Mouse (Mus musculus) neural tube, embryonic 12.5 days (tissue): Measurements from ENCODE around the gene Tmem178b. TPM values are rescaled to one million over a fixed set of nuclear protein-coding genes. Genes with fewer than 3 reads are reported as not detected.

Experiments
- ATAC-seq: fragments of 200-750 bp; cut with Nextera tagmentation; 2 replicates; pipeline ENCODE4 v1.8.0; 2017; ENCODE audit warnings: low read depth, mild to moderate bottlenecking, moderate TSS enrichment, moderate library complexity; ENCODE audit not compliant: low FRiP score
- H3K27ac ChIP-seq: fragments of 300-500 bp; sonication (generic); 2 replicates; pipeline ENCODE4 v1.5.1; 2016
- H3K27me3 ChIP-seq: fragments of 300-500 bp; sonication (generic); replicated peaks from 2 replicates; pipeline ENCODE4 v1.6.1; 2016; ENCODE audit warnings: mild to moderate bottlenecking
- H3K36me3 ChIP-seq: fragments of 300-500 bp; sonication (generic); 2 replicates; pipeline ENCODE4 v1.6.1; 2016; ENCODE audit warnings: mild to moderate bottlenecking
- H3K4me1 ChIP-seq: fragments of 300-500 bp; sonication (generic); 2 replicates; pipeline ENCODE4 v1.6.1; 2016
- H3K4me2 ChIP-seq: fragments of 300-500 bp; sonication (generic); replicated peaks from 2 replicates; pipeline ENCODE4 v1.6.1; 2016; ENCODE audit warnings: mild to moderate bottlenecking
- H3K4me3 ChIP-seq: fragments of 300-500 bp; sonication (generic); 2 replicates; pipeline ENCODE4 v1.5.1; 2016
- H3K9ac ChIP-seq: fragments of 300-500 bp; sonication (generic); 2 replicates; pipeline ENCODE4 v1.6.1; 2016; ENCODE audit warnings: mild to moderate bottlenecking
- H3K9me3 ChIP-seq: fragments of 300-500 bp; sonication (generic); 2 replicates; pipeline ENCODE4 v1.6.1; 2016; ENCODE audit warnings: mild to moderate bottlenecking
- WGBS: fragments of 180-500 bp; shearing (Covaris S2); methylation state at CpG from one replicate; pipeline ENCODE4 v1.1.7; 2016; 5-methylcytosine and 5-hydroxymethylcytosine counted together
- polyA plus RNA-seq: library from polyadenylated mRNA; unstranded; fragments of >200 nt; fragmentation: Nextera tagmentation; extraction: Ambion mirVana; gene quantifications from 2 replicates; pipeline ENCODE4 v1.2.1, GENCODE M21; 2016

Gene Tmem178b
- polyA plus RNA-seq, result 18.4 and 19.5 TPM in 2 replicates

DNA sequence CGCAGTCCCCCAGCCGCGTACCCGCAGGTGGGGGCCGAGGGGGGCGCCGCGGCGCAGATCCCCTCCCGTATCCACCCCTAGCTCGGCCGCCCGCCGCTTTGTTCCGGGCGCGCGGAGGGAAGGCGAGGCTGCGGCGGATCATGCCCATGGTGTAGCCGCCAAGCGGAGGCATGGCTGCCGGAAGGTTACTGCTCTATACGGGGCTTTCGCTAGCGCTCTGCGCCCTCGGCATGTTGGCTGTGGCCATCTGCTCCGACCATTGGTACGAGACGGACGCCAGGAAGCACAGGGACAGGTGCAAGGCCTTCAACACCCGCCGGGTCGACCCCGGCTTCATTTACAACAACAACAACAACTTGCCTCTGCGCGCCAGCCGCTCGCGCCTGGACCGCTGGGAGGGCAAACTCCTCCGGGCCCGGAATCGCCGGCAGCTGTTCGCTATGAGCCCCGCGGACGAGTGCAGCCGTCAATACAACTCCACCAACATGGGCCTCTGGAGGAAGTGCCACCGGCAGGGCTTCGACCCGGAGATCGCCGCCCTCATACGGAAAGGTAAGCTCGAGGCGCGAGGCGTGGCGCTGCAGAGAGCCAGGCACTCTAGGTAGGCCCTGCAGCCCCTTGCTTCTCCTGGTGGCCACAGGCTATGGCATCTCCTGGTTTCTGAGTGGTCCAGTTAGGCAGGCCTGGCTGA is at the start of gene Tmem178b:
Gene Tmem178b, plus strand, starts transcription at position 371 of the 691 bp plus-strand sequence.
- ATAC-seq, result peak; percentile 15
- Histone ChIP-seq H3K27ac (peak within 1 kb of the TSS; percentile 72), H3K36me3 (no peaks in the 10 kb centered on the region), H3K9me3 (no peaks in the 10 kb centered on the region), H3K4me2 (peak within 1 kb of the TSS; percentile 94), H3K27me3 (no peaks in the 10 kb centered on the region), H3K4me1 (peaks cover 16% of the 10 kb centered on the region), H3K9ac (peak within 1 kb of the TSS; percentile 84), H3K4me3 (peak within 1 kb of the TSS; percentile 58)
- under 1% methylated on average over 63 of the region's 63 CpGs for WGBS

DNA sequence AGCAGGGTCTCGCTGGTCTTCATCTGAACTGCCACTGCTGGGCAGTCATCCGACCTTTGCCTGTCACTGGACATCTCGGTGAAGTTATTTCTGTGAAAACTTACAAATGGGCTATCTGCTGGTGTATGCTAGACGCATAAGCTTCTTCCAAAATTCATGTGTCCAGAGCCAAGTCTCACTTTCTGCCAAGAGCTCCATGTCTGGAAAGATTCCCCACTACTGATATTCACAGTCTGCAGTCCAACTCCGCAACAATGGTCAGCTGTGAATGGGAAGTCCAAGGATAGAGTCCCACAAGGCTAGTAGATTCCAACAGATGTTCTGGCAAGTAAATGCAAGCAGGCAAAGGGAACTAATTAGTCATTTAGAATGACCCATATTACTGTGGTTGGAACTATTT is 44.3 kb upstream of the Tmem178b start:
- Histone ChIP-seq H3K27me3 (no peaks in the 10 kb centered on the region), H3K9ac (no peak overlapping the region), H3K4me3 (no peak overlapping the region), H3K9me3 (no peaks in the 10 kb centered on the region), H3K4me2 (no peak overlapping the region), H3K27ac (no peak overlapping the region), H3K36me3 (no peaks in the 10 kb centered on the region), H3K4me1 (no peaks in the 10 kb centered on the region)
- ATAC-seq, result no peak
- WGBS, result 95% methylated on average over 5 of the region's 5 CpGs

DNA sequence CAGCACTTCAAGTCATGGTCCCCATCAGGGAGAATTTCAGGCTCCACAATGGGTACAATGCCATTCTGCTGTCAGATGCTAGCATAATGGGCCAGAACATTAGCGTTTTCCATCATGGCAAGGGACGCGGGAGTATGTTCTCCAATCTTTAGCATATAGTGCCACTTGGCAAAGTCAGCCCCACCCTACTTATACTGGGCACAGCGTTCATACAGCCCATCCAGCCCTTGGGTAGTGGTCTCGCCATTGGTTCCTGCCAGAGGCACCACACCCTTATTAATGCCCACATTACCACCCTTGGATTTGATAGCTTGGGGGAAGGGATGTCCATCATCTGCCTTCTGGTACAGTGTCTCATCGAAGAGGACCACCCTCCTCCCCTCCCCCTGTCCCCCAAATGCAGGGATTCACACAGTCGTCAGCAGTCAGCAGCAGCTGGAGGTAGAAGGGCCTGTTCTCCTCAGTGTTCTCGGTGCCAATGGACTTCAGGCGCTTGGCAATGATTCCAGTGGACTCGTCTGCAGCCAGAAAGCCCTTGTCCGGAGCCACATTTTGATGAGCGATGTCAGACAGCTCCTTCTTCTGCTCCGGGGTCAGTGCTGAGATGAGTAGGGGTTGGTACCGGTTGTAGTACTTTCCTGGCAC is 29.3 kb upstream of the Tmem178b start:
- H3K4me3 ChIP-seq, result no peak overlapping the region
- no peaks in the 10 kb centered on the region for H3K4me1 ChIP-seq
- H3K9ac ChIP-seq, result no peak overlapping the region
- H3K36me3 ChIP-seq, result no peaks in the 10 kb centered on the region
- no peaks in the 10 kb centered on the region for H3K27me3 ChIP-seq
- 92% methylated on average over 14 of the region's 14 CpGs for WGBS
- ATAC-seq, result no peak
- H3K9me3 ChIP-seq, result 0 out of 2 replicates have a peak, but pooled peaks cover 3% of the 10 kb centered on the region
- no peak overlapping the region for H3K27ac ChIP-seq
- H3K4me2 ChIP-seq, result no peak overlapping the region

DNA sequence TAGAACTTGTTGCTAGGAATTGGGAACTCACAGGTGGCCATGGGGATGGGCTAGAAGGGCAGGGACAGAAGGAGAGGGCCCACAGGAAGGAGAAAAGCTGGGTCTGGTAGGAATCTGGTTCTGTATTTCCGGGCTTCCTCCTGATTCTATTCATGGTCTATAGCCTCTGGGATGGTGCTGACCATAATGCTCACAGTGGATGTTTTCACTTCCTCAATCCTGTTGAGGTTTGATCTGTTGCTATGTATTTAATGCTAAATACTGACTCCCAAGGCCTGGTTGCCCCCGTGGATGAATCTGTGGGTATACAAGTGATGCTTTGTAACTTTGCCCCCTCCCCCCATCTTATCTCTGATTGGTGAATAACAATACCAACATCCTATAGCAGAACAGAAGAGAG is 25.5 kb upstream of the Tmem178b start:
- no peak overlapping the region for H3K27ac ChIP-seq
- no peak overlapping the region for H3K9ac ChIP-seq
- no peaks in the 10 kb centered on the region for H3K36me3 ChIP-seq
- H3K9me3 ChIP-seq, result 0 out of 2 replicates have a peak, but pooled peaks cover 3% of the 10 kb centered on the region
- H3K4me2 ChIP-seq, result no peak overlapping the region
- H3K27me3 ChIP-seq, result no peaks in the 10 kb centered on the region
- no peak overlapping the region for H3K4me3 ChIP-seq
- ATAC-seq, result no peak
- WGBS, result 77% methylated on average over 2 of the region's 2 CpGs
- no peaks in the 10 kb centered on the region for H3K4me1 ChIP-seq

DNA sequence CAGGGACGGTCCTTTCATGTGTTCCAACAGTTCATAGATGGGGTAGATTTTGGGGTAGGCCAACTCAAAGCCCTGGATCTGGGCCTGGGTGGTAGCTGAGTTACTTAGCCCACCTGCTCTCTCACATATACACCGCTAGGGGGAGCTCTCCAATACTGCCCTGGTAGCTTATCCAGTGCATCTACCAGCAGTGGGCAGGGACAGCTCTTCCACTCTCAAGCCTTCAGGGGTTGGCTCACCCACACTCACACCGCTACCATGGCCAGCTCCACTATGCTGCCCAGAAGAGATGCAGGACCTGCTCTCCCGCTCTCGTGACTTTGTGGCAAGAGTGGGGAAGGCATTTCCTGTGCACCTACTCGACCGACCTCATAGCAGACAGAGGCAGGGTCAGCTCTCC is 24.3 kb upstream of the Tmem178b start:
- ATAC-seq, result no peak
- no peaks in the 10 kb centered on the region for H3K9me3 ChIP-seq
- no peaks in the 10 kb centered on the region for H3K4me1 ChIP-seq
- H3K4me2 ChIP-seq, result no peak overlapping the region
- H3K27ac ChIP-seq, result no peak overlapping the region
- H3K9ac ChIP-seq, result no peak overlapping the region
- no peaks in the 10 kb centered on the region for H3K36me3 ChIP-seq
- 55% methylated on average over 7 of the region's 7 CpGs for WGBS
- no peak overlapping the region for H3K4me3 ChIP-seq
- no peaks in the 10 kb centered on the region for H3K27me3 ChIP-seq

- no peak for ATAC-seq
- Histone ChIP-seq H3K36me3 (no peaks in the 10 kb centered on the region), H3K4me3 (no peak overlapping the region), H3K9me3 (no peaks in the 10 kb centered on the region), H3K27ac (no peak overlapping the region), H3K4me2 (no peak overlapping the region), H3K4me1 (no peaks in the 10 kb centered on the region), H3K9ac (no peak overlapping the region), H3K27me3 (no peaks in the 10 kb centered on the region)
- 89% methylated on average over 4 of the region's 4 CpGs for WGBS
These were observed 23.4 kb upstream of the Tmem178b start for GRCm38 (mm10) chr6:39849667-39850066.

DNA sequence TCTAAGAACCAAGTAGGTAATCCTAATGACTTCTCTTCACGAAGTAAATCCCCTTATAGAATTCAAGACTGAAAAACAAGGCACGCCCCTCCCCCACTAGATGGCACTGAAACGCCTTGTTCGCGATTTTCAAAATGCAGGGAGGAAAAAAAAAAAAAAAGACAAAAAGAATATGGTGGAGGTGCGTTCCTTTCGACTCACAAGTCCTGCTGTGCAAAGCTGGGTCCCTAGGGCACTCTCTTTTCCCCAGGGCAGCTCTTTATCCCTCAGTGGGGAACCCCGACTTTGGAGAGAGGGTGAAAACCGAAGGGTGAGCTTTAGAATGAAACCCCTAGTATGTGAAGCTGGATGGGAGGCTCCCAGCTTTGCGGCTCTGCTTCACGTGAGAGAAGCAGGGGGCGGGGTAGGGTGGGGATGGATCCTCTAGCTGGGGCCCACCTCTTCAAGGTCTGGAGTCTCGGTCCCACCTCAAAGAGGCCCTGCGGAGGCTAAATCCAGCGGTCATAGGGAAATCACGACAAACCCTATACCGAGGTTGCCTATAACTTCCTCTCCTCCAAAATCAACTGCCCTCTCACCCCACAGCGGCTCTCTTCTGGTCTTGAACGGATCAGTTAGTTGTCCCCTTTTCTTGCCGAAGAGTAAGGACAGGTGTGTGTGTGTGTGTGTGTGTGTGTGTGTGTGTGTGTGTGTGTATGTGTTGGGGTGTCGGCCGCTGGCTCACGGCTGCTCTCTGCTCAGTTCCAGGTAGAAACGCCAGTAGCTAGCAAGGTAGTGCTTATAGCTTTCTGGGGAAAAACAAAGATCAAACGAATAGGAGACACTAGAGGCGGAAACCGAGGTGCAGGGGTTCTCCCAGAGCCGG is 2.6 kb upstream of the Tmem178b start:
- Histone ChIP-seq H3K27ac (0 out of 2 replicates have a peak overlapping the region, but pooled peaks have one; percentile 72), H3K4me1 (peaks cover 11% of the 10 kb centered on the region), H3K36me3 (no peaks in the 10 kb centered on the region), H3K9me3 (no peaks in the 10 kb centered on the region), H3K27me3 (no peaks in the 10 kb centered on the region), H3K9ac (peak overlapping the region; percentile 84), H3K4me3 (peak overlapping the region; percentile 58), H3K4me2 (peak overlapping the region; percentile 94)
- WGBS, result under 1% methylated on average over 28 of the region's 28 CpGs
- ATAC-seq, result peak; percentile 5; the same call in 1 of the 2 replicates

DNA sequence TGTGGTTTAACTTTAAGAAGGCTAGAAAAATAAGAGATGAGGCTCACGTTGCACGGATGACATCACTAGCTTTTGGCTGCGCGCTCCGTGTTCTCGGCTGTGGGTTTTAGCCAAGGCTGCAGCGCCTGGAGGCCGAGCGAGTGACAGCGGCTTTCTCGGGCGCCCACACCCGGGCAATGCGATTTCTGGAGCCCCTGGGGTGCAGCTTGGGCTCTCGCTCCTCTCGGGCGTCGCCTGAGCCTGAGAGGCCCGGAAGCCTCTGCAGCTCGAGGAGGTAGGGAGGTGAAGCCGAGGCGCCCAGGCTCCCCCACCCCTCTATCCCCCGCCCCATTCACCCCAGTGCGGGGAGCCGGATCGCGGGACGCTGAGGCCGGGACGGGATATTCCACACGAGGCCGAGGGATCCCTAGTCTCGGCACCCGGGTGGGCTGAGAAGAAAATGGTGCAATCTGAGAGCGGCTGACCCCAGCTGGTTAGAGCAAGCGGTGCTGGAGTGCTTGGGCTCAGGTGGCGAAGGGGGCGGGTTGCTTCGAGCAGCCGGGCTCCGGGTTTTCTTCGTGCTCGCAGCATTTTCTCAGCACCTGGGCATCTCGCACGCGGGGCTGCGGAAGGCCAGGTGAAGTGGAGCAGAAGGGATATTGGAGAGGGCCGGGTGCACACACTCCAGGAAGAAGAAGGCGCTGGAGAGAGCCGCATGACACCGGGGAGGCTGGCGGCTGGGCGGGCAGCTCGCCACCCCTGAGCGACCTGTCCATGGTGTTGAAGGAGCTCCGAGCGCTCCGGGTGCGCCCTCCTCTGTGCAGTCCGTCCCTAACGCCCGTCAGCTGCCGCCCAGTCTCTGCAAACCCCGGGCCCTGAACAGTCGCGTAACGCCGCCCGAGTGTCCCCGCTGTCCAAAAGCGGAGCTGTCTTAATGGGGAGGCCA is 1.4 kb upstream of the Tmem178b start:
- Histone ChIP-seq H3K27me3 (no peaks in the 10 kb centered on the region), H3K4me2 (peak overlapping the region; percentile 94), H3K9ac (peak overlapping the region; percentile 84), H3K4me1 (peaks cover 16% of the 10 kb centered on the region), H3K27ac (peak overlapping the region; percentile 72), H3K9me3 (no peaks in the 10 kb centered on the region), H3K36me3 (no peaks in the 10 kb centered on the region), H3K4me3 (peak overlapping the region; percentile 58)
- peak; percentile 73 for ATAC-seq
- under 1% methylated on average over 71 of the region's 71 CpGs for WGBS

- Histone ChIP-seq H3K4me1 (peaks cover 16% of the 10 kb centered on the region), H3K36me3 (no peaks in the 10 kb centered on the region), H3K4me2 (peak overlapping the region; percentile 94), H3K27ac (peak overlapping the region; percentile 72), H3K27me3 (no peaks in the 10 kb centered on the region), H3K9ac (peak overlapping the region; percentile 84), H3K4me3 (peak overlapping the region; percentile 58), H3K9me3 (no peaks in the 10 kb centered on the region)
- peak; percentile 43 for ATAC-seq
- under 1% methylated on average over 39 of the region's 39 CpGs for WGBS
These were observed 668 bp upstream of the Tmem178b start for GRCm38 (mm10) chr6:39872306-39872900.

DNA sequence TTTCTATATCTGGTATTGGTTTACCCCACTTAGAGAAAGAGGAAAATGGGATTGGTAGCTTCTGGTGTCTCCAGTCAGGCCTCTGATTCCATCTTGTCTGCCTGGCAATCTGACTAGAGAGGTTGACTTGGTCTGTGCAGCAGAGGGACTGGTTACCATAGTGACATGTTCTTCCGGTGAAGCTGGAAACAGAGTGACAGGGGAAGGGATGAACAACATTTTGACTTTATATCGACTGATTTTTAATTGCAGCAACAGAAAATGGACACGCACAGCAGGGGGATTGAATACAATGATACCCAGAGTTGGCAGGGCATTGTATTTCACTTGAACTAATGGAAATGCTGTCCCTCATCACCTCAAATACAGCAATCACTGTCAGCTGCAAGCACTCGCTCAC is 2.1 kb downstream of the Tmem178b start:
- H3K4me2 ChIP-seq, result peak overlapping the region; percentile 94
- H3K9ac ChIP-seq, result no peak overlapping the region
- WGBS, result 24% methylated on average over 4 of the region's 4 CpGs
- H3K4me3 ChIP-seq, result peak overlapping the region; percentile 22; the same call in 1 of the 2 replicates
- no peak overlapping the region for H3K27ac ChIP-seq
- no peaks in the 10 kb centered on the region for H3K36me3 ChIP-seq
- H3K9me3 ChIP-seq, result no peaks in the 10 kb centered on the region
- H3K27me3 ChIP-seq, result no peaks in the 10 kb centered on the region
- peaks cover 16% of the 10 kb centered on the region for H3K4me1 ChIP-seq
- no peak for ATAC-seq

GRCm38 (mm10) chr6:39876444-39876843 is 3.4 kb downstream of the Tmem178b start:
- Histone ChIP-seq H3K9ac (no peak overlapping the region), H3K27me3 (no peaks in the 10 kb centered on the region), H3K36me3 (no peaks in the 10 kb centered on the region), H3K4me2 (0 out of 2 replicates have a peak overlapping the region, but pooled peaks have one; percentile 14), H3K27ac (no peak overlapping the region), H3K4me3 (no peak overlapping the region), H3K4me1 (peaks cover 16% of the 10 kb centered on the region), H3K9me3 (no peaks in the 10 kb centered on the region)
- no peak for ATAC-seq
- 68% methylated on average over 3 of the region's 3 CpGs for WGBS
